Mouse (Mus musculus) brain, embryonic 14.5 days (tissue): ENCODE measurements at regions not wholly inside any gene's neighbourhood (a gene's known extent, or its start where the extent isn't known, plus 50 kb on each side); places are given as distances from the start of the nearest gene placed in this dataset.

Source experiments
- DNase-seq: peaks from one replicate; pipeline ENCODE4 v3.0.0-alpha.2; 2011; ENCODE audit warnings: low read depth
- CTCF ChIP-seq: fragments of 200-500 bp; IDR thresholded peaks from 2 replicates; pipeline ENCODE4 v1.5.1; 2012; ENCODE audit warnings: inconsistent platforms, mild to moderate bottlenecking, moderate library complexity, borderline replicate concordance; ENCODE audit not compliant: insufficient read depth, insufficient read length; ENCODE audit errors: extremely low read depth
- POLR2A ChIP-seq: fragments of 200-500 bp; IDR thresholded peaks from 2 replicates; pipeline ENCODE4 v1.6.1; 2012; ENCODE audit warnings: mild to moderate bottlenecking, inconsistent platforms, borderline replicate concordance; ENCODE audit not compliant: poor library complexity, insufficient read depth, insufficient read length, severe bottlenecking; ENCODE audit errors: extremely low read depth

DNA sequence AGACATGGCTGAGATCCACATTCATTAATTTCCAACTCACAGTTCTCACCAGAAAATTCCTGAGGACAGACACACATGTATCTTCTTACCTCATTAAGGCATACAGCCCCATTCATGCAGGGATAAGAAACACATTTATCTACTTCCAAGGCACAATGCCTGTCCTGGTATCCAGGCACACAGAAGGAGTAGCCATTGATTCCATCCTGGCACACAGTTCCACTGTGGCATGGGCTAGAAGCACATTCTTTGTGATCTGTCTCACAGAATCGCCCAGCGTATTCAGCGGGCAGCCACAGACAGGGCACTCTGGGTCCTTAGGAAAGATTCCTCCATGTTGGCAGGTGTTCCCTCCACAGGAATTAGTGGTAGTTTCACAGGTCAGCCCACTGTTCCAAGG lies 167.2 kb upstream of the Adgrb3 start:
- DNase-seq = peak; percentile 21
- no peak for TF ChIP-seq POLR2A
- no peak for TF ChIP-seq CTCF
